Mouse (Mus musculus) embryonic fibroblast, embryonic 13.5 days (primary cell): ENCODE results near the gene Poc1a. TPM values are rescaled to one million over a fixed set of nuclear protein-coding genes. Genes with fewer than 3 reads are reported as not detected.

Experiments
- H3K27ac ChIP-seq: 2 replicates; pipeline ENCODE4 v1.5.1; 2012; ENCODE audit warnings: low read length, control low read depth, inconsistent platforms; ENCODE audit not compliant: insufficient read depth
- H3K4me1 ChIP-seq: 2 replicates; pipeline ENCODE4 v1.6.1; 2011; ENCODE audit warnings: low read length; ENCODE audit not compliant: control insufficient read depth, insufficient read depth
- H3K4me3 ChIP-seq: 2 replicates; pipeline ENCODE4 v1.5.1; 2011; ENCODE audit warnings: mild to moderate bottlenecking, control low read depth, low read length; ENCODE audit not compliant: insufficient read depth
- CTCF ChIP-seq: IDR thresholded peaks from 2 replicates; pipeline ENCODE4 v1.5.1; 2011; ENCODE audit warnings: mild to moderate bottlenecking, control low read depth, low read length, moderate library complexity, borderline replicate concordance; ENCODE audit not compliant: insufficient read depth
- POLR2A ChIP-seq: IDR thresholded peaks from 2 replicates; pipeline ENCODE4 v1.6.1; 2011; ENCODE audit warnings: low read depth, mild to moderate bottlenecking, control low read depth, low read length, moderate library complexity
- polyA plus RNA-seq: library from polyadenylated mRNA; stranded (reverse); fragments of >200 nt; gene quantifications from 2 replicates; pipeline ENCODE4 v1.2.4, GENCODE M21; 2011; ENCODE audit warnings: low read depth; ENCODE audit not compliant: missing spikeins, insufficient read length

The Poc1a gene
- polyA plus RNA-seq, 1 experiment = 12.0 TPM

- Histone ChIP-seq H3K27ac (no peak overlapping the region), H3K4me3 (no peak overlapping the region), H3K4me1 (no peaks in the 10 kb centered on the region)
- no peak for TF ChIP-seq CTCF
- TF ChIP-seq POLR2A = no peak
These were observed 17.4 kb upstream of the Poc1a start for GRCm38 (mm10) chr9:106263381-106263924.

GRCm38 (mm10) chr9:106265358-106266075, 15.3 kb upstream of the Poc1a start:
- H3K27ac ChIP-seq = no peak overlapping the region
- H3K4me3 ChIP-seq = no peak overlapping the region
- H3K4me1 ChIP-seq = no peaks in the 10 kb centered on the region
- TF ChIP-seq CTCF = no peak
- TF ChIP-seq POLR2A = no peak

GRCm38 (mm10) chr9:106266936-106267657, 13.8 kb upstream of the Poc1a start:
- H3K4me3 ChIP-seq = no peak overlapping the region
- TF ChIP-seq POLR2A (no peak), CTCF (no peak)
- H3K4me1 ChIP-seq = no peaks in the 10 kb centered on the region
- H3K27ac ChIP-seq = no peak overlapping the region

GRCm38 (mm10) chr9:106268421-106268820, 12.4 kb upstream of the Poc1a start:
- no peaks in the 10 kb centered on the region for H3K4me1 ChIP-seq
- TF ChIP-seq POLR2A = no peak
- no peak for TF ChIP-seq CTCF
- H3K4me3 ChIP-seq = no peak overlapping the region
- H3K27ac ChIP-seq = no peak overlapping the region

GRCm38 (mm10) chr9:106269076-106269788, 11.6 kb upstream of the Poc1a start:
- H3K4me1 ChIP-seq = no peaks in the 10 kb centered on the region
- no peak for TF ChIP-seq CTCF
- H3K4me3 ChIP-seq = no peak overlapping the region
- no peak overlapping the region for H3K27ac ChIP-seq

GRCm38 (mm10) chr9:106269879-106270278, 11.0 kb upstream of the Poc1a start:
- no peak for TF ChIP-seq CTCF
- TF ChIP-seq POLR2A = no peak
- no peak overlapping the region for H3K4me3 ChIP-seq
- H3K4me1 ChIP-seq = no peaks in the 10 kb centered on the region
- H3K27ac ChIP-seq = no peak overlapping the region

- no peak for TF ChIP-seq CTCF
- TF ChIP-seq POLR2A = no peak
- Histone ChIP-seq H3K4me3 (no peak overlapping the region), H3K4me1 (no peaks in the 10 kb centered on the region), H3K27ac (no peak overlapping the region)
These were observed 10.2 kb upstream of the Poc1a start for GRCm38 (mm10) chr9:106270656-106271055.

GRCm38 (mm10) chr9:106272288-106272687, 8.6 kb upstream of the Poc1a start:
- Histone ChIP-seq H3K4me1 (no peaks in the 10 kb centered on the region), H3K4me3 (no peak overlapping the region), H3K27ac (no peak overlapping the region)
- TF ChIP-seq POLR2A (no peak), CTCF (no peak)

GRCm38 (mm10) chr9:106273276-106273675, 7.6 kb upstream of the Poc1a start:
- no peak overlapping the region for H3K27ac ChIP-seq
- H3K4me1 ChIP-seq = no peaks in the 10 kb centered on the region
- H3K4me3 ChIP-seq = no peak overlapping the region
- TF ChIP-seq POLR2A (no peak), CTCF (no peak)

- no peak overlapping the region for H3K27ac ChIP-seq
- no peaks in the 10 kb centered on the region for H3K4me1 ChIP-seq
- H3K4me3 ChIP-seq = no peak overlapping the region
- TF ChIP-seq POLR2A (no peak), CTCF (no peak)
These were observed 7.1 kb upstream of the Poc1a start for GRCm38 (mm10) chr9:106273791-106274190.
